Mouse (Mus musculus): ENCODE measurements around the gene Dnah1. TPM values are rescaled to one million over a fixed set of nuclear protein-coding genes. Genes with fewer than 3 reads are reported as not detected.

The Dnah1 gene
- polyA plus RNA-seq, 1 experiment from 2014 or later, result 1.5 TPM

- H3K4me1 ChIP-seq (replicated peaks), result no peaks in the 10 kb centered on the region
- WGBS, result 84% methylated on average over 4 of the region's 4 CpGs
- no peak overlapping the region for H3K27ac ChIP-seq (ENCODE audit: poor library complexity, severe bottlenecking)
- no peaks in the 10 kb centered on the region for H3K9me3 ChIP-seq (replicated peaks)
- no peaks in the 10 kb centered on the region for H3K27me3 ChIP-seq (replicated peaks)
- H3K9ac ChIP-seq, result no peak overlapping the region
- peaks cover 74% of the 10 kb centered on the region for H3K36me3 ChIP-seq
- ATAC-seq (ENCODE audit: insufficient number of reproducible peaks, low FRiP score), result peak; percentile 36; the same call in 1 of the 2 replicates
- H3K4me2 ChIP-seq, result no peak overlapping the region
- no peak overlapping the region for H3K4me3 ChIP-seq
These were observed 63.3 kb downstream of the Dnah1 start for GRCm38 (mm10) chr14:31260374-31260773.

- Histone ChIP-seq H3K4me2 (no peak overlapping the region), H3K4me1 (replicated peaks) (no peaks in the 10 kb centered on the region), H3K4me3 (no peak overlapping the region), H3K27me3 (replicated peaks) (no peaks in the 10 kb centered on the region), H3K27ac (ENCODE audit: poor library complexity, severe bottlenecking) (no peak overlapping the region), H3K36me3 (peaks cover 92% of the 10 kb centered on the region), H3K9ac (no peak overlapping the region), H3K9me3 (replicated peaks) (no peaks in the 10 kb centered on the region)
- no peak for ATAC-seq (ENCODE audit: insufficient number of reproducible peaks, low FRiP score)
- WGBS, result 94% methylated on average over 14 of the region's 14 CpGs
These were observed 65.1 kb downstream of the Dnah1 start for GRCm38 (mm10) chr14:31258476-31259050.

GRCm38 (mm10) chr14:31252091-31252490 lies 71.6 kb downstream of the Dnah1 start:
- peak overlapping the region; percentile 97 for H3K4me3 ChIP-seq
- 82% methylated on average over 5 of the region's 5 CpGs for WGBS
- H3K27ac ChIP-seq (ENCODE audit: poor library complexity, severe bottlenecking), result 0 out of 2 replicates have a peak overlapping the region, but pooled peaks have one; percentile 97
- H3K9me3 ChIP-seq (replicated peaks), result no peaks in the 10 kb centered on the region
- peak overlapping the region; percentile 87 for H3K4me2 ChIP-seq
- no peak for ATAC-seq (ENCODE audit: insufficient number of reproducible peaks, low FRiP score)
- H3K36me3 ChIP-seq, result peaks cover 44% of the 10 kb centered on the region
- no peaks in the 10 kb centered on the region for H3K27me3 ChIP-seq (replicated peaks)
- H3K9ac ChIP-seq, result peak overlapping the region; percentile 99
- peaks cover 17% of the 10 kb centered on the region for H3K4me1 ChIP-seq (replicated peaks)

- no peak; the same call in 1 of the 2 replicates for ATAC-seq (ENCODE audit: insufficient number of reproducible peaks, low FRiP score)
- H3K27ac ChIP-seq (ENCODE audit: poor library complexity, severe bottlenecking), result peak overlapping the region; percentile 97
- peak overlapping the region; percentile 99 for H3K9ac ChIP-seq
- peaks cover 39% of the 10 kb centered on the region for H3K36me3 ChIP-seq
- peak overlapping the region; percentile 87 for H3K4me2 ChIP-seq
- H3K4me3 ChIP-seq, result peak overlapping the region; percentile 97
- H3K27me3 ChIP-seq (replicated peaks), result no peaks in the 10 kb centered on the region
- H3K9me3 ChIP-seq (replicated peaks), result no peaks in the 10 kb centered on the region
- under 1% methylated on average over 18 of the region's 18 CpGs for WGBS
- H3K4me1 ChIP-seq (replicated peaks), result peaks cover 17% of the 10 kb centered on the region
These were observed 72.1 kb downstream of the Dnah1 start for GRCm38 (mm10) chr14:31251626-31252025.

GRCm38 (mm10) chr14:31251084-31251604 lies 72.6 kb downstream of the Dnah1 start, which contains the start of the genes Phf7 and Bap1:
Phf7 (minus strand) TSS chr14:31251317.
Bap1 (plus strand) TSS chr14:31251450.
- H3K9ac ChIP-seq, result peak within 1 kb of the TSS; percentile 99
- peak within 1 kb of the TSS; percentile 87 for H3K4me2 ChIP-seq
- peak; percentile 92 for ATAC-seq (ENCODE audit: insufficient number of reproducible peaks, low FRiP score)
- under 1% methylated on average over 74 of the region's 75 CpGs for WGBS
- H3K27ac ChIP-seq (ENCODE audit: poor library complexity, severe bottlenecking), result peak within 1 kb of the TSS; percentile 97
- no peaks in the 10 kb centered on the region for H3K9me3 ChIP-seq (replicated peaks)
- no peaks in the 10 kb centered on the region for H3K27me3 ChIP-seq (replicated peaks)
- peak within 1 kb of the TSS; percentile 97 for H3K4me3 ChIP-seq
- H3K4me1 ChIP-seq (replicated peaks), result peaks cover 22% of the 10 kb centered on the region
- H3K36me3 ChIP-seq, result peaks cover 35% of the 10 kb centered on the region

- H3K9me3 ChIP-seq (replicated peaks), result no peaks in the 10 kb centered on the region
- H3K27me3 ChIP-seq (replicated peaks), result no peaks in the 10 kb centered on the region
- H3K4me1 ChIP-seq (replicated peaks), result peaks cover 22% of the 10 kb centered on the region
- peak overlapping the region; percentile 97 for H3K27ac ChIP-seq (ENCODE audit: poor library complexity, severe bottlenecking)
- H3K4me3 ChIP-seq, result peak overlapping the region; percentile 97
- H3K9ac ChIP-seq, result peak overlapping the region; percentile 89
- WGBS, result 19% methylated on average over 38 of the region's 38 CpGs
- peak; percentile 86 for ATAC-seq (ENCODE audit: insufficient number of reproducible peaks, low FRiP score)
- H3K4me2 ChIP-seq, result peak overlapping the region; percentile 74
- peaks cover 28% of the 10 kb centered on the region for H3K36me3 ChIP-seq
These were observed 73.2 kb downstream of the Dnah1 start for GRCm38 (mm10) chr14:31250222-31251083.

GRCm38 (mm10) chr14:31248396-31248795 lies 75.3 kb downstream of the Dnah1 start:
- no peak for ATAC-seq (ENCODE audit: insufficient number of reproducible peaks, low FRiP score)
- H3K36me3 ChIP-seq, result peaks cover 7% of the 10 kb centered on the region; the same call in 1 of the 2 replicates
- no peak overlapping the region for H3K4me2 ChIP-seq
- no peak overlapping the region for H3K4me3 ChIP-seq
- H3K4me1 ChIP-seq (replicated peaks), result peaks cover 22% of the 10 kb centered on the region
- H3K9ac ChIP-seq, result no peak overlapping the region
- no peaks in the 10 kb centered on the region for H3K27me3 ChIP-seq (replicated peaks)
- H3K27ac ChIP-seq (ENCODE audit: poor library complexity, severe bottlenecking), result no peak overlapping the region
- 88% methylated on average over 6 of the region's 6 CpGs for WGBS
- no peaks in the 10 kb centered on the region for H3K9me3 ChIP-seq (replicated peaks)

GRCm38 (mm10) chr14:31245946-31246345 lies 77.8 kb downstream of the Dnah1 start:
- no peak overlapping the region for H3K9ac ChIP-seq

GRCm38 (mm10) chr14:31244777-31245176 lies 78.9 kb downstream of the Dnah1 start:
- H3K9me3 ChIP-seq (replicated peaks), result no peaks in the 10 kb centered on the region
- 74% methylated on average over 1 of the region's 1 CpGs for WGBS
- ATAC-seq (ENCODE audit: insufficient number of reproducible peaks, low FRiP score), result no peak
- no peak overlapping the region for H3K4me3 ChIP-seq
- no peak overlapping the region for H3K9ac ChIP-seq
- H3K4me1 ChIP-seq (replicated peaks), result peaks cover 4% of the 10 kb centered on the region
- H3K36me3 ChIP-seq, result no peaks in the 10 kb centered on the region
- H3K27me3 ChIP-seq (replicated peaks), result no peaks in the 10 kb centered on the region
- H3K27ac ChIP-seq (ENCODE audit: poor library complexity, severe bottlenecking), result no peak overlapping the region
- no peak overlapping the region for H3K4me2 ChIP-seq

More at GRCm38 (mm10) chr14:31245946-31246345, 77.8 kb downstream of the Dnah1 start:
- WGBS, result 41% methylated on average over 1 of the region's 1 CpGs
- Histone ChIP-seq H3K9me3 (replicated peaks) (no peaks in the 10 kb centered on the region), H3K27ac (ENCODE audit: poor library complexity, severe bottlenecking) (no peak overlapping the region), H3K27me3 (replicated peaks) (no peaks in the 10 kb centered on the region), H3K4me2 (no peak overlapping the region), H3K4me3 (no peak overlapping the region), H3K36me3 (no peaks in the 10 kb centered on the region), H3K4me1 (replicated peaks) (peaks cover 11% of the 10 kb centered on the region)
- ATAC-seq (ENCODE audit: insufficient number of reproducible peaks, low FRiP score), result no peak

- H3K27ac ChIP-seq (ENCODE audit: poor library complexity, severe bottlenecking), result no peak overlapping the region
- no peaks in the 10 kb centered on the region for H3K9me3 ChIP-seq (replicated peaks)
- peaks cover 6% of the 10 kb centered on the region; the same call in 1 of the 2 replicates for H3K36me3 ChIP-seq
- 71% methylated on average over 3 of the region's 3 CpGs for WGBS
- H3K4me2 ChIP-seq, result no peak overlapping the region
- H3K27me3 ChIP-seq (replicated peaks), result no peaks in the 10 kb centered on the region
- no peak overlapping the region for H3K4me3 ChIP-seq
- no peak for ATAC-seq (ENCODE audit: insufficient number of reproducible peaks, low FRiP score)
- no peak overlapping the region for H3K9ac ChIP-seq
- no peaks in the 10 kb centered on the region for H3K4me1 ChIP-seq (replicated peaks)
These were observed 83.2 kb downstream of the Dnah1 start for GRCm38 (mm10) chr14:31240528-31240927.
